Mouse (Mus musculus): Measurements from ENCODE around the gene Ikzf3.

DNA sequence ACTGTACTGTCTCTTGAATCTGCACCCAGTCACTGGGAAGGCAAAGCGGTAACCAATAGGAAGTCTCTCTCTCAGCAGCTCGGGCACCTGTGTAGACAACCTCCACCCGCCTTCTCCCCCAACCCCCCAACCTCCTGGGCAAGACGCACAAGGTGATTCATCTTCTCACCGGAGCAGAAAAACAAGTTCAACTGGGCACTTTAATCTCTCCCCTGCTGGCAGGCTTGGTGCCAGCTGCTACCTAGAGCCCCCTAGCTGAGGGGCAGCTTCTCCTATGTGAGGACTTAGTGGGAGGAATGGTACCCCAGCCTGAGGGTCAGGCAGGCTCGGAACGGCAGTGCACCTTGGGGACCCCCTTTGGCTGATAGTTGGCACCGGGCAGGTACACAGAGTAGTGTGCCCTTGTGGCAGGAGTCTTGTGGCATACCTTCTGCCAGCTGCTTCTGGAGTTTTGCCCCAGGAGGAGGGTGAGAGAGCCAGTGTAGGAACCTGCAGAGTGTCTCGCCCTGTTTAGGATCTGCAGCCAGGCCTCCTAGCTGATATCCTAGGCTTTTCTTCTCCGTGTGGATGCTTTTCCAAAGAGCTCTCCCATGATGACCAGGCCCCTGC lies 126.8 kb downstream of the Ikzf3 start:
- peak; percentile 47; the same call in 1 of the 2 replicates for TF ChIP-seq CTCF (IDR thresholded peaks at IDR 0.05)
- no peak for TF ChIP-seq EP300 (IDR thresholded peaks at IDR 0.05)

Measured in lung, postnatal 0 days (tissue).